Mouse (Mus musculus) yolk sac, embryonic 10.5 days (tissue): ENCODE data around the gene Ptgs2.

ENCODE experiments used
- DNase-seq: peaks from one replicate; pipeline ENCODE4 v3.0.0-alpha.2; 2017; ENCODE audit warnings: low spot score

The Ptgs2 gene

DNA sequence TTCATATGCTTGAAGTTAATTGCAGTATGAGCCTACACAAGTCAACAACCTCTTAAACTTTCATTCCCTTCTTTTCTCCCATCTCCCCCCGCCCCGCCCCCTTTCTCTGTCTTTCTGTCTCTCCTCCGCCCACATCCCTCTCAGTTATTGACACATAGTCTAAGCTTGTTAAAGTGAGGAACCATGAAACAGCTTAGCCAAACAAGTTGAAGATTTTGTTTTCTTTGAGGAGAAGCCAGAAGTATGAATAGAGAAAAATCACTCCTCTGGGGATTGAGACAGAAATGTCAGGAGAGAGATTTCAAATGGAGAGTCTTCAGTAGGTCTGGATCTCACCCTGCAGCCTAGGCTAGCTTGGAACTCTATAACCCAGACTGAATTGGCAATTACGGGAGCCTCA lies 47.4 kb downstream of the Ptgs2 start:
- DNase-seq = no peak

DNA sequence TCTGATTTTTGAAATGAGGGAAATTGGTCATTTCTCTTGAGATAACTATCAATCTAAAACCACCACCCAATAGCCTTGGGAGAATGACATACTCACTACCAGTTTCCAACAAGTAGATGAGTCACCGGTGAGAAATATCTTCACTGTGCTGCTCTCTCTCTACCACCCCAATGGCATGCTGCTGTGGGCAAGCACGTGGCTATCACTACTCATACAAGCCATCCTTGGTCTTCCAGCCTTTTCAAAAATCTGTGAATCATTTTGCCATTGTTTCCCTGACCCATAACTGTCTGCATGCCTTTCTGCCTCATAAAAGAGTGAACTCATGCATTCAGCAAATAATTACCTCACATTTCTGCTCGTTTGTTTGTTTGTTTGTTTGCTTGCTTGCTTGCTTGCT lies 51.6 kb downstream of the Ptgs2 start:
- no peak for DNase-seq
